Mouse (Mus musculus): ENCODE results near the gene Cryba2. TPM values are rescaled to one million over a fixed set of nuclear protein-coding genes. Genes with fewer than 3 reads are reported as not detected.

The Cryba2 gene
- total RNA-seq (2023) = not detected

DNA sequence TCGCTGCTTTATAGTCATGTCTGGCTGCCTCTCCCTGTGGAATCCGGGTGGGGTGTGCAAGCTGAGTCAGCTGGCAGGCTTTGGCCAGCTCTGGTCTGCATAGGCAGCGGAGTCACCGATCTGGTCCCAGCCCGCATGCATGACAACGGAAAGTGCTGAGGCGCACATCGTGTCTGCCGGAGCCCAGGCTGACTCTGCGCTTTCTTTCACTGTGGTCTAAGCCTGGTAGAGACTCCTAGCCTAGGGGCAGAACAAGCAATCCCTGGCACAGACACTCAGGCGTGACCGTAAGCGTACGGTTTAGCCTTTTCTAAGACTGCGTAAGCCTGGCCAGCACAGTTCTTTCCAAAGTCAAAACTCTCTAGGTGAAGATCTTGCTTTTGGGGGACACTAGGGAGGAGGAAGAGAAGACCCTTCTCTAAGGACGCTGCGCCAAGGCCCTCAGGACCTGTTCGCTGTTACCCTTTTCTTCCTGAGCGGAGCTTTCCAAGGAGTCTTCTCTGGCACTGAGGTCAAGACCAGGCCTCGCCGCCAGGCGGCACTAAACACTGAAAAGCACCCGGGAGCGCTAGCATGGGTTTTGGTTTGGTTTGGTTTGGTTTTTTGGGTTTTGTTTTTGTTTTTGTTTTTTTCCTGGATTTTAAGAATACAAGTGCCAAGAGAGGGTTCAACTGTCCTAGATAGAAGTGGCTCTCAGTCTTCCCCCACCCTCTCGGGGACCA is at the start of gene Cryba2:
Cryba2 (minus strand) TSS at position 10 of the 722 bp plus-strand sequence.

GRCm38 (mm10) chr1:74935402-74935801 is 42.5 kb upstream of the Cryba2 start, which contains the start of gene Cfap65:
Gene Cfap65 (minus strand): TSS chr1:74935599.

DNA sequence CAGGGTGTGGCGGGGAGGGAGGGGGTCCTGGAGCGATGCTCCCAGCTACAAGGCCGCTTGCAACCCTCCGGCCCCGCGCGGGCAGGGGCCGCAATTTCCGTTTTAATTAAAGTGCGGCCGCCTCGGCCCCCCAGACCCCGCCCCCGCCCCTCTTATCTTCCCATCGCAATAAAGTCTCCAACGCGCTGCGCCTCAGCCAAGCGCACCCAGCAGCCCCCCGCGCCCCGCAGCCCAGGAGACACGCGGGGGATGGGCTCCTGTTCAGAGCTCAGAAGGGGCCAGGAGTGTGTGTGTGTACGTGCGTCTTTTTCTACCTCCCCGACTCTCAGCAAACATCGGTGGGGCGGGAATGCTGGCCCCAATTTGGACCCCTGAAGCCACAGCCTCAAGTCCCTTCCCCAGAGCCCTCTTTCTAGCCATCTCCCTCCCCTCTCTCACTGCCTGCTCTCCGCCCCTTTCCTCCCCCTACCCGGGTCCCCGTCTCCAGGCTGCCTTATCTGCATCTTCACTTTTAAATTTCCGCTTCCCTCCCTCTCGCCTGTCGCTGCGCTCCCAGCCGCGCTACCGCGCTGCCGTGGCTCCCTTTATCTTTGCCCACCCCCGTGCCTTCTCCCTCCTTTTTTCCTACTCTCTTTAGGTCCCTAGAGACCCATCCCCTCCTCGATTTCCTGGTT is 7.4 kb downstream of the Cryba2 start, which contains the start of gene Fev:
Fev (minus strand) TSS at position 51 of the 674 bp plus-strand sequence.

GRCm38 (mm10) chr1:74854306-74855056 is 38.5 kb downstream of the Cryba2 start, which contains the start of gene Cdk5r2:
Gene Cdk5r2 (plus strand): TSS chr1:74854934.

Other genes with a start within 250 kb of the Cryba2 start
- 10 to 100 TPM; 47.2 to 51.5 TPM for gene Ttll4, start 231.4 kb downstream of the Cryba2 start, total RNA-seq (2023)
- 10 to 100 TPM; 16.2 to 18.0 TPM for gene Cyp27a1, start 179.6 kb downstream of the Cryba2 start, total RNA-seq (2023)
- gene Prkag3, start 143.9 kb downstream of the Cryba2 start, total RNA-seq (2023) = not detected
- gene Wnt6, start 121.3 kb downstream of the Cryba2 start, total RNA-seq (2023) = not detected
- gene Wnt10a, start 101.6 kb downstream of the Cryba2 start, total RNA-seq (2023) = 1 to 10 TPM; 2.2 to 3.0 TPM
- not detected for gene Cdk5r2, start 38.2 kb downstream of the Cryba2 start, total RNA-seq (2023)
- not detected for gene Fev, start 7.7 kb downstream of the Cryba2 start, total RNA-seq (2023)
- gene Cfap65, start 42.5 kb upstream of the Cryba2 start, total RNA-seq (2023) = not detected
- under 1 TPM in 1 of 2 experiments, not detected in 1; 0.49 TPM for gene Ihh, start 58.5 kb upstream of the Cryba2 start, total RNA-seq (2023)
- gene Nhej1, start 232.1 kb upstream of the Cryba2 start, total RNA-seq (2023) = 1 to 10 TPM; 4.0 to 5.6 TPM
- 1 to 10 TPM in 1 of 2 experiments, under 1 TPM in 1; 0.89 to 2.5 TPM for gene Slc23a3, start 240.7 kb upstream of the Cryba2 start, total RNA-seq (2023)
- gene Cnppd1, start 249.6 kb upstream of the Cryba2 start, total RNA-seq (2023) = 100 to 1,000 TPM; 106 to 109 TPM
- gene Retreg2, start 249.6 kb upstream of the Cryba2 start, total RNA-seq (2023) = 10 to 100 TPM; 70.5 to 94.6 TPM